Mouse (Mus musculus): Measurements from ENCODE around the gene Brinp3. TPM values are rescaled to one million over a fixed set of nuclear protein-coding genes. Genes with fewer than 3 reads are reported as not detected.
"Not testable (repeated sequence)": the region's sequence is repeated elsewhere in the genome, so short reads cannot be mapped to it uniquely, and the experiment has no call there.

Gene Brinp3
- 1 to 10 TPM in 1 of 2 experiments, under 1 TPM in 1; 0.65 to 1.5 TPM for total RNA-seq (2021)
- long read RNA-seq, experiment 1, partial matches to known transcripts = 0 of 2 reads
- long read RNA-seq, experiment 1, other reads (novel, unspliced or antisense) = 1 of 2 reads
- long read RNA-seq, experiment 2 = 0 reads

GRCm38 (mm10) chr1:146494681-146495331 is at the start of gene Brinp3:
Brinp3 (plus strand) TSS chr1:146494760.
- no peak for DNase-seq (ENCODE audit: low spot score in 2 of 2)

- no peak for DNase-seq (ENCODE audit: low spot score in 2 of 2)
Measured at GRCm38 (mm10) chr1:146494221-146494620, 339 bp upstream of the Brinp3 start.

GRCm38 (mm10) chr1:146495386-146495785 is 826 bp downstream of the Brinp3 start:
- no peak for DNase-seq (ENCODE audit: low spot score in 2 of 2)

GRCm38 (mm10) chr1:146497381-146498081 is 3.0 kb downstream of the Brinp3 start:
- peak in 1 of 2 experiments; percentile 8 for DNase-seq (ENCODE audit: low spot score in 2 of 2)

GRCm38 (mm10) chr1:146498085-146498779 is 3.7 kb downstream of the Brinp3 start:
- DNase-seq (ENCODE audit: low spot score in 2 of 2) = no peak

- no peak for DNase-seq (ENCODE audit: low spot score in 2 of 2)
Measured at GRCm38 (mm10) chr1:146498780-146499114, 4.2 kb downstream of the Brinp3 start.

GRCm38 (mm10) chr1:146515377-146515776 is 20.8 kb downstream of the Brinp3 start:
- no peak for DNase-seq (ENCODE audit: low spot score in 2 of 2)

- no peak for DNase-seq (ENCODE audit: low spot score in 2 of 2)
Measured at GRCm38 (mm10) chr1:146523727-146524573, 29.4 kb downstream of the Brinp3 start.

- no peak for DNase-seq (ENCODE audit: low spot score in 2 of 2)
Measured at GRCm38 (mm10) chr1:146528572-146528971, 34.0 kb downstream of the Brinp3 start.

GRCm38 (mm10) chr1:146546847-146547428 is 52.4 kb downstream of the Brinp3 start:
- no peak for DNase-seq (ENCODE audit: low spot score in 2 of 2)

- no peak for DNase-seq (ENCODE audit: low spot score in 2 of 2)
Measured at GRCm38 (mm10) chr1:146556982-146557381, 62.4 kb downstream of the Brinp3 start.

GRCm38 (mm10) chr1:146562144-146562543 is 67.6 kb downstream of the Brinp3 start:
- DNase-seq (ENCODE audit: low spot score in 2 of 2) = no peak

- DNase-seq (ENCODE audit: low spot score in 2 of 2) = no peak
Measured at GRCm38 (mm10) chr1:146584181-146584580, 89.6 kb downstream of the Brinp3 start.

- no peak for DNase-seq (ENCODE audit: low spot score in 2 of 2)
Measured at GRCm38 (mm10) chr1:146632895-146633294, 138.3 kb downstream of the Brinp3 start.

- no peak for DNase-seq (ENCODE audit: low spot score in 2 of 2)
Measured at GRCm38 (mm10) chr1:146657214-146657613, 162.7 kb downstream of the Brinp3 start.

- DNase-seq (ENCODE audit: low spot score in 2 of 2) = no peak
Measured at GRCm38 (mm10) chr1:146700724-146701123, 206.2 kb downstream of the Brinp3 start.

- DNase-seq (ENCODE audit: low spot score in 2 of 2) = no peak
Measured at GRCm38 (mm10) chr1:146719556-146719955, 225.0 kb downstream of the Brinp3 start.

GRCm38 (mm10) chr1:146724784-146725513 is 230.4 kb downstream of the Brinp3 start:
- not testable (repeated sequence) for DNase-seq (ENCODE audit: low spot score in 2 of 2)

GRCm38 (mm10) chr1:146751066-146751465 is 256.5 kb downstream of the Brinp3 start:
- no peak for DNase-seq (ENCODE audit: low spot score in 2 of 2)

- DNase-seq (ENCODE audit: low spot score in 2 of 2) = no peak
Measured at GRCm38 (mm10) chr1:146783259-146783658, 288.7 kb downstream of the Brinp3 start.
